Mouse (Mus musculus) liver, postnatal 0 days (tissue): ENCODE data around the gene Gmfg. TPM values are rescaled to one million over a fixed set of nuclear protein-coding genes. Genes with fewer than 3 reads are reported as not detected.

Source experiments
- ATAC-seq: fragments of 200-750 bp; cut with Nextera tagmentation; 2 replicates; pipeline ENCODE4 v1.8.0; 2017; ENCODE audit warnings: mild to moderate bottlenecking, moderate library complexity
- DNase-seq: peaks from one replicate; pipeline ENCODE4 v3.0.0-alpha.2; 2016
- H3K27ac ChIP-seq: fragments of 300-500 bp; sonication (generic); 2 replicates; pipeline ENCODE4 v1.5.1; 2014; ENCODE audit warnings: antibody characterized with exemption, moderate library complexity, mild to moderate bottlenecking, low read depth
- H3K27me3 ChIP-seq: fragments of 300-500 bp; sonication (generic); 2 replicates; pipeline ENCODE4 v1.6.1; 2014; ENCODE audit warnings: low read length, control low read depth, mixed read lengths; ENCODE audit not compliant: insufficient read depth
- H3K36me3 ChIP-seq: fragments of 300-500 bp; sonication (generic); replicated peaks from 2 replicates; pipeline ENCODE4 v1.6.1; 2014; ENCODE audit warnings: mild to moderate bottlenecking, control low read depth, low read length, moderate library complexity, mixed read lengths; ENCODE audit not compliant: insufficient read depth
- H3K4me1 ChIP-seq: fragments of 300-500 bp; sonication (generic); 2 replicates; pipeline ENCODE4 v1.6.1; 2014; ENCODE audit warnings: antibody characterized with exemption, mild to moderate bottlenecking, control low read depth; ENCODE audit not compliant: insufficient read depth
- H3K4me2 ChIP-seq: fragments of 300-500 bp; sonication (generic); 2 replicates; pipeline ENCODE4 v1.6.1; 2014; ENCODE audit warnings: low read depth, mild to moderate bottlenecking, low read length, moderate library complexity, mixed read lengths
- H3K4me3 ChIP-seq: fragments of 300-500 bp; sonication (generic); 2 replicates; pipeline ENCODE4 v1.5.1; 2014; ENCODE audit warnings: low read depth, low read length
- H3K9ac ChIP-seq: fragments of 300-500 bp; sonication (generic); replicated peaks from 2 replicates; pipeline ENCODE4 v1.6.1; 2014; ENCODE audit warnings: mild to moderate bottlenecking, moderate library complexity
- H3K9me3 ChIP-seq: fragments of 300-500 bp; sonication (generic); 2 replicates; pipeline ENCODE4 v1.6.1; 2016; ENCODE audit warnings: mild to moderate bottlenecking, control low read depth, low read length, mixed read lengths
- CTCF ChIP-seq: sonication (generic); IDR thresholded peaks from 2 replicates; pipeline ENCODE4 v1.5.1; 2016; ENCODE audit warnings: antibody characterized with exemption, low read depth
- EP300 ChIP-seq: IDR thresholded peaks from 2 replicates; pipeline ENCODE4 v1.6.1; 2016; ENCODE audit warnings: antibody characterized with exemption, low read depth, mild to moderate bottlenecking
- WGBS: fragments of 180-500 bp; shearing (Covaris S2); extraction: QIAGEN DNeasy Blood & Tissue Kit; methylation state at CpG from one replicate; pipeline ENCODE4 v1.1.7; 2014; ENCODE audit not compliant: insufficient replicate concordance; 5-methylcytosine and 5-hydroxymethylcytosine counted together
- polyA plus RNA-seq: library from polyadenylated mRNA; unstranded; fragments of >200 nt; fragmentation: Nextera tagmentation; extraction: Ambion mirVana; gene quantifications from 2 replicates; pipeline ENCODE4 v1.2.1, GENCODE M21; 2015

Gene Gmfg
- polyA plus RNA-seq, 1 experiment from 2014 or later = 75.4 TPM

DNA sequence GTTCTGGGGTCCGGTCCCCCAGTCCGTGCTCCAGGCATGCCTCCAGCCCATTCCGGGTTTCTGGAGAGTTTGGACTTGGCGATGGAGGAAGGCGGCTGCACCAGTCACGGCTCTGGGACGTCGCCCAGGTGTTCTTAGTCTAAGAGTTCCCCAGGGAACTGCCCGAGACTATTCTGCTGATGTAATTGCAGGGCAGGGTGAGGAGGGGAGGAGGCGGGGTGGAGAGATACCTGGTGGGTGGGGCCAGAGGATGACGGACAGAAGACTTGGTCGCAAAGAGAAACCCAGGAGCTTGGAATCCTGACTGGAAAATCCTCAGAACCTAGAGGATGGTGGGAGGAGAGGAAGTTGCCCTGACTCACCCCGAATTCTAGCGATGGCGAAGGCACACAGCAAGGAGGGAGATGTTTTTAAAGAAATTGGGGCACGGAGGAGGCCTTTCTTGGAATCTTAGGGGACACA, 50.8 kb downstream of the Gmfg start:
- no peak for TF ChIP-seq CTCF
- no peak for TF ChIP-seq EP300
- H3K27ac ChIP-seq = no peak overlapping the region
- H3K4me2 ChIP-seq = no peak overlapping the region
- WGBS = 7% methylated on average over 16 of the region's 16 CpGs
- H3K4me3 ChIP-seq = no peak overlapping the region
- peaks cover 6% of the 10 kb centered on the region; the same call in 1 of the 2 replicates for H3K27me3 ChIP-seq
- H3K9ac ChIP-seq = no peak overlapping the region
- no peak for ATAC-seq
- no peaks in the 10 kb centered on the region for H3K9me3 ChIP-seq
- peaks cover 5% of the 10 kb centered on the region; the same call in 1 of the 2 replicates for H3K4me1 ChIP-seq
- H3K36me3 ChIP-seq = no peaks in the 10 kb centered on the region
- DNase-seq = peak; percentile 23

GRCm38 (mm10) chr7:28490410-28490809, 53.2 kb downstream of the Gmfg start:
- WGBS = 5% methylated on average over 10 of the region's 10 CpGs
- Histone ChIP-seq H3K27ac (no peak overlapping the region), H3K36me3 (no peaks in the 10 kb centered on the region), H3K4me2 (0 out of 2 replicates have a peak overlapping the region, but pooled peaks have one; percentile 18), H3K9me3 (no peaks in the 10 kb centered on the region), H3K27me3 (peaks cover 6% of the 10 kb centered on the region; the same call in 1 of the 2 replicates), H3K4me3 (no peak overlapping the region), H3K4me1 (peaks cover 5% of the 10 kb centered on the region; the same call in 1 of the 2 replicates), H3K9ac (no peak overlapping the region)
- DNase-seq (peak; percentile 73), ATAC-seq (peak; percentile 77)
- TF ChIP-seq EP300 (no peak), CTCF (peak; percentile 79)

DNA sequence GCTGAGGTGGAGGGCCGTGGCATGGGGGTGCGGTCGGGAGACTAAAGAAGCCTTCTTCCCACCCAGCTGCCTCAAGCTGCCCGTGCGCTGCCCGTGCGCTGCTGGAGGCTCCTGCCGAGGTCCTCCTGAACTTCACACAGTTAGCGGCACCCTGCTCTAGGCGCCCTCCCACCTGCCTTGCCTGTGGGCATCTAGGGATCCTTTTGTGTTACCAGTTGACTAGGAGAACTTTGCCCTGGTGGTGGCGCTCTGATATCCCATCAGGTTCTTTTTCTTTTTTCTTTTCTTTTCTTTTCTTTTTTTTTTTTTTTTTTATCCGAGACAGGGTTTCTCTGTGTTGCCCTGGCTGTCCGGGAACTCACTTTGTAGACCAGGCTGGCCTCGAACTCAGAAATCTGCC, 53.7 kb downstream of the Gmfg start:
- Histone ChIP-seq H3K4me3 (no peak overlapping the region), H3K27me3 (peaks cover 6% of the 10 kb centered on the region; the same call in 1 of the 2 replicates), H3K4me2 (0 out of 2 replicates have a peak overlapping the region, but pooled peaks have one; percentile 18), H3K36me3 (no peaks in the 10 kb centered on the region), H3K4me1 (peaks cover 5% of the 10 kb centered on the region; the same call in 1 of the 2 replicates), H3K27ac (no peak overlapping the region), H3K9ac (no peak overlapping the region), H3K9me3 (no peaks in the 10 kb centered on the region)
- no peak for DNase-seq
- TF ChIP-seq CTCF = no peak
- TF ChIP-seq EP300 = no peak
- WGBS = 40% methylated on average over 14 of the region's 14 CpGs
- no peak for ATAC-seq

- DNase-seq = no peak
- Histone ChIP-seq H3K9me3 (no peaks in the 10 kb centered on the region), H3K27me3 (peaks cover 6% of the 10 kb centered on the region; the same call in 1 of the 2 replicates), H3K4me2 (no peak overlapping the region), H3K9ac (no peak overlapping the region), H3K4me1 (peaks cover 5% of the 10 kb centered on the region; the same call in 1 of the 2 replicates), H3K27ac (no peak overlapping the region), H3K36me3 (no peaks in the 10 kb centered on the region), H3K4me3 (no peak overlapping the region)
- 81% methylated on average over 8 of the region's 8 CpGs for WGBS
- ATAC-seq = no peak
- TF ChIP-seq EP300 = no peak
- no peak for TF ChIP-seq CTCF
Measured at GRCm38 (mm10) chr7:28492310-28492709, 55.1 kb downstream of the Gmfg start.

DNA sequence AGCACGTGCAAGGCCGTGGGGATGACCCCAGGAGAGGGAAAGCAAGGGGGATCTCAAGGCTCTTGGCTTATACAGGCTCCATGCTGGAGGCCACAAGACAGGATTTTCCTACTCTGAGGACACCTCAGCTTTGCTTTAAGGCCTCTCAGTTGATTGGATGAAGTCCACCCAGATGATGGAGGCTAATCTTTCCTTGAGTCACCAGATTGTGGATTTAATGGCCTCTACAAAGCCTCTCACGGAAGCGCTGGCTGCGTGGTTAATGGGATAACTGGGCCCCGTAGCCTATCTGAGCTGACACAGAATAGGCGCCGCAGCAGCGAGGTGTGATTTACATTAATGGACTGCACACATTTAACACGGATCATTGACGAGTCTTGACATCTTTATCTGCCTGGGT, 58.2 kb downstream of the Gmfg start:
- no peaks in the 10 kb centered on the region for H3K9me3 ChIP-seq
- no peaks in the 10 kb centered on the region for H3K36me3 ChIP-seq
- H3K4me3 ChIP-seq = no peak overlapping the region
- H3K27ac ChIP-seq = no peak overlapping the region
- H3K9ac ChIP-seq = no peak overlapping the region
- 78% methylated on average over 11 of the region's 11 CpGs for WGBS
- no peaks in the 10 kb centered on the region for H3K4me1 ChIP-seq
- no peak for TF ChIP-seq EP300
- TF ChIP-seq CTCF = no peak
- no peaks in the 10 kb centered on the region for H3K27me3 ChIP-seq
- DNase-seq (no peak), ATAC-seq (no peak)
- no peak overlapping the region for H3K4me2 ChIP-seq

Other genes starting within 250 kb of the Gmfg start
- gene Eid2, start 169.6 kb upstream of the Gmfg start, polyA plus RNA-seq = 1.3 and 1.4 TPM in 2 replicates
- 3.4 and 3.9 TPM in 2 replicates for gene Eid2b, start 159.7 kb upstream of the Gmfg start, polyA plus RNA-seq
- gene Selenov, start 146.3 kb upstream of the Gmfg start, polyA plus RNA-seq = 0.12 TPM in 1 of 2 replicates, not detected in the other
- 0.12 TPM in 1 of 2 replicates, not detected in the other for gene Dll3, start 135.2 kb upstream of the Gmfg start, polyA plus RNA-seq
- 52.0 and 53.9 TPM in 2 replicates for gene Timm50, start 125.4 kb upstream of the Gmfg start, polyA plus RNA-seq
- gene Supt5, start 98.7 kb upstream of the Gmfg start, polyA plus RNA-seq = 18.7 and 21.0 TPM in 2 replicates
- gene Rps16, start 86.8 kb upstream of the Gmfg start, polyA plus RNA-seq = 653 and 673 TPM in 2 replicates
- 2.8 and 3.9 TPM in 2 replicates for gene Plekhg2, start 64.8 kb upstream of the Gmfg start, polyA plus RNA-seq
- gene Zfp36, start 57.2 kb upstream of the Gmfg start, polyA plus RNA-seq = 13.5 and 21.1 TPM in 2 replicates
- 18.0 and 18.6 TPM in 2 replicates for gene Med29, start 44.7 kb upstream of the Gmfg start, polyA plus RNA-seq
- gene Paf1, start 44.5 kb upstream of the Gmfg start, polyA plus RNA-seq = 16.9 and 21.1 TPM in 2 replicates
- gene Lrfn1, start 14.5 kb downstream of the Gmfg start, polyA plus RNA-seq = 0.12 and 0.26 TPM in 2 replicates
- gene Ifnl2, start 73.0 kb downstream of the Gmfg start, polyA plus RNA-seq = not detected in 2 replicates
- not detected in 2 replicates for gene Ifnl3, start 85.4 kb downstream of the Gmfg start, polyA plus RNA-seq
- 1.3 and 7.7 TPM in 2 replicates for gene Sycn, start 103.4 kb downstream of the Gmfg start, polyA plus RNA-seq
- not detected in 2 replicates for gene Nccrp1, start 109.8 kb downstream of the Gmfg start, polyA plus RNA-seq
- 3.5 and 4.3 TPM in 2 replicates for gene Samd4b, start 160.7 kb downstream of the Gmfg start, polyA plus RNA-seq
- gene Pak4, start 160.7 kb downstream of the Gmfg start, polyA plus RNA-seq = 5.3 and 6.2 TPM in 2 replicates
- gene Acp7, start 193.9 kb downstream of the Gmfg start, polyA plus RNA-seq = not detected in 2 replicates